Mouse (Mus musculus): ENCODE measurements at regions not wholly inside any gene's neighbourhood (a gene's known extent, or its start where the extent isn't known, plus 50 kb on each side); places are given as distances from the start of the nearest gene placed in this dataset.

GRCm38 (mm10) chr12:118488038-118488437 is 186.8 kb upstream of the Sp4 start:
- Histone ChIP-seq H3K9me3 (ENCODE audit: control insufficient read depth, low read length) (no peaks in the 10 kb centered on the region), H3K36me3 (ENCODE audit: control insufficient read depth, insufficient read depth, low read length) (no peaks in the 10 kb centered on the region), H3K4me2 (no peak overlapping the region), H3K9ac (ENCODE audit: low read depth, low read length) (no peak overlapping the region), H3K27ac (ENCODE audit: low read depth, low read length) (no peak overlapping the region), H3K4me3 (ENCODE audit: low read depth, low read length) (no peak overlapping the region), H3K4me1 (replicated peaks; ENCODE audit: control insufficient read depth, insufficient read depth, low read length) (no peaks in the 10 kb centered on the region), H3K27me3 (replicated peaks; ENCODE audit: control insufficient read depth, insufficient read depth, low read length) (no peaks in the 10 kb centered on the region)
- WGBS: 81% methylated on average over 5 of the region's 5 CpGs
- DNase-seq (ENCODE audit: low spot score) (no peak), ATAC-seq (replicated peaks; ENCODE audit: low FRiP score) (no peak)

GRCm38 (mm10) chr12:118486434-118486833 is 185.2 kb upstream of the Sp4 start:
- no peak for ATAC-seq (replicated peaks; ENCODE audit: low FRiP score)
- 82% methylated on average over 6 of the region's 6 CpGs for WGBS

GRCm38 (mm10) chr12:118481347-118481746 is 180.1 kb upstream of the Sp4 start:
- Histone ChIP-seq H3K9ac (ENCODE audit: low read depth, low read length) (no peak overlapping the region), H3K27ac (ENCODE audit: low read depth, low read length) (no peak overlapping the region), H3K4me3 (ENCODE audit: low read depth, low read length) (no peak overlapping the region), H3K9me3 (ENCODE audit: control insufficient read depth, low read length) (no peaks in the 10 kb centered on the region), H3K36me3 (ENCODE audit: control insufficient read depth, insufficient read depth, low read length) (no peaks in the 10 kb centered on the region), H3K27me3 (replicated peaks; ENCODE audit: control insufficient read depth, insufficient read depth, low read length) (no peaks in the 10 kb centered on the region), H3K4me2 (no peak overlapping the region), H3K4me1 (replicated peaks; ENCODE audit: control insufficient read depth, insufficient read depth, low read length) (no peaks in the 10 kb centered on the region)
- 59% methylated on average over 2 of the region's 2 CpGs for WGBS
- no peak for ATAC-seq (replicated peaks; ENCODE audit: low FRiP score)
- DNase-seq (ENCODE audit: low spot score): no peak

More at GRCm38 (mm10) chr12:118486434-118486833, 185.2 kb upstream of the Sp4 start:
- no peak overlapping the region for H3K4me2 ChIP-seq
- H3K36me3 ChIP-seq (ENCODE audit: control insufficient read depth, insufficient read depth, low read length): no peaks in the 10 kb centered on the region
- DNase-seq (ENCODE audit: low spot score): no peak
- H3K4me1 ChIP-seq (replicated peaks; ENCODE audit: control insufficient read depth, insufficient read depth, low read length): no peaks in the 10 kb centered on the region
- no peak overlapping the region for H3K4me3 ChIP-seq (ENCODE audit: low read depth, low read length)
- no peaks in the 10 kb centered on the region for H3K9me3 ChIP-seq (ENCODE audit: control insufficient read depth, low read length)
- no peaks in the 10 kb centered on the region for H3K27me3 ChIP-seq (replicated peaks; ENCODE audit: control insufficient read depth, insufficient read depth, low read length)
- H3K9ac ChIP-seq (ENCODE audit: low read depth, low read length): no peak overlapping the region
- H3K27ac ChIP-seq (ENCODE audit: low read depth, low read length): no peak overlapping the region

GRCm38 (mm10) chr12:118474732-118475131 is 173.5 kb upstream of the Sp4 start:
- Histone ChIP-seq H3K27me3 (replicated peaks; ENCODE audit: control insufficient read depth, insufficient read depth, low read length) (no peaks in the 10 kb centered on the region), H3K4me2 (no peak overlapping the region), H3K4me1 (replicated peaks; ENCODE audit: control insufficient read depth, insufficient read depth, low read length) (no peaks in the 10 kb centered on the region), H3K36me3 (ENCODE audit: control insufficient read depth, insufficient read depth, low read length) (no peaks in the 10 kb centered on the region), H3K27ac (ENCODE audit: low read depth, low read length) (no peak overlapping the region), H3K9me3 (ENCODE audit: control insufficient read depth, low read length) (no peaks in the 10 kb centered on the region), H3K9ac (ENCODE audit: low read depth, low read length) (no peak overlapping the region), H3K4me3 (ENCODE audit: low read depth, low read length) (no peak overlapping the region)
- DNase-seq (ENCODE audit: low spot score) (no peak), ATAC-seq (replicated peaks; ENCODE audit: low FRiP score) (no peak)
- 76% methylated on average over 3 of the region's 3 CpGs for WGBS

GRCm38 (mm10) chr12:118466837-118467236 is 165.6 kb upstream of the Sp4 start:
- ATAC-seq (replicated peaks; ENCODE audit: low FRiP score): no peak

GRCm38 (mm10) chr12:118457493-118458408 is 156.5 kb upstream of the Sp4 start:
- no peak overlapping the region for H3K4me3 ChIP-seq (ENCODE audit: low read depth, low read length)
- peak; percentile 71 for DNase-seq (ENCODE audit: low spot score)

More at GRCm38 (mm10) chr12:118466837-118467236, 165.6 kb upstream of the Sp4 start:
- no peak for DNase-seq (ENCODE audit: low spot score)
- no peak overlapping the region for H3K27ac ChIP-seq (ENCODE audit: low read depth, low read length)
- H3K27me3 ChIP-seq (replicated peaks; ENCODE audit: control insufficient read depth, insufficient read depth, low read length): no peaks in the 10 kb centered on the region
- 68% methylated on average over 3 of the region's 3 CpGs for WGBS
- no peak overlapping the region for H3K9ac ChIP-seq (ENCODE audit: low read depth, low read length)
- no peaks in the 10 kb centered on the region; the same call in 1 of the 2 replicates for H3K9me3 ChIP-seq (ENCODE audit: control insufficient read depth, low read length)
- no peak overlapping the region for H3K4me3 ChIP-seq (ENCODE audit: low read depth, low read length)
- H3K36me3 ChIP-seq (ENCODE audit: control insufficient read depth, insufficient read depth, low read length): no peaks in the 10 kb centered on the region
- no peaks in the 10 kb centered on the region for H3K4me1 ChIP-seq (replicated peaks; ENCODE audit: control insufficient read depth, insufficient read depth, low read length)
- H3K4me2 ChIP-seq: no peak overlapping the region

GRCm38 (mm10) chr12:118455609-118456008 is 154.4 kb upstream of the Sp4 start:
- DNase-seq (ENCODE audit: low spot score) (no peak), ATAC-seq (replicated peaks; ENCODE audit: low FRiP score) (no peak)
- no peak overlapping the region for H3K4me2 ChIP-seq
- WGBS: 47% methylated on average over 1 of the region's 1 CpGs
- H3K4me3 ChIP-seq (ENCODE audit: low read depth, low read length): no peak overlapping the region
- H3K36me3 ChIP-seq (ENCODE audit: control insufficient read depth, insufficient read depth, low read length): no peaks in the 10 kb centered on the region
- peaks cover 17% of the 10 kb centered on the region for H3K27me3 ChIP-seq (replicated peaks; ENCODE audit: control insufficient read depth, insufficient read depth, low read length)
- H3K9me3 ChIP-seq (ENCODE audit: control insufficient read depth, low read length): no peaks in the 10 kb centered on the region
- H3K9ac ChIP-seq (ENCODE audit: low read depth, low read length): no peak overlapping the region
- H3K4me1 ChIP-seq (replicated peaks; ENCODE audit: control insufficient read depth, insufficient read depth, low read length): no peaks in the 10 kb centered on the region
- H3K27ac ChIP-seq (ENCODE audit: low read depth, low read length): no peak overlapping the region

More at GRCm38 (mm10) chr12:118457493-118458408, 156.5 kb upstream of the Sp4 start:
- H3K9ac ChIP-seq (ENCODE audit: low read depth, low read length): no peak overlapping the region
- H3K4me1 ChIP-seq (replicated peaks; ENCODE audit: control insufficient read depth, insufficient read depth, low read length): no peaks in the 10 kb centered on the region
- H3K4me2 ChIP-seq: peak overlapping the region; percentile 57
- WGBS: 10% methylated on average over 36 of the region's 36 CpGs
- H3K27me3 ChIP-seq (replicated peaks; ENCODE audit: control insufficient read depth, insufficient read depth, low read length): peaks cover 21% of the 10 kb centered on the region
- no peaks in the 10 kb centered on the region for H3K36me3 ChIP-seq (ENCODE audit: control insufficient read depth, insufficient read depth, low read length)
- no peak overlapping the region for H3K27ac ChIP-seq (ENCODE audit: low read depth, low read length)
- peak; percentile 79 for ATAC-seq (replicated peaks; ENCODE audit: low FRiP score)
- H3K9me3 ChIP-seq (ENCODE audit: control insufficient read depth, low read length): no peaks in the 10 kb centered on the region

GRCm38 (mm10) chr12:118439626-118440025 is 138.4 kb upstream of the Sp4 start:
- WGBS: 76% methylated on average over 3 of the region's 3 CpGs
- Histone ChIP-seq H3K36me3 (ENCODE audit: control insufficient read depth, insufficient read depth, low read length) (no peaks in the 10 kb centered on the region), H3K4me1 (replicated peaks; ENCODE audit: control insufficient read depth, insufficient read depth, low read length) (no peaks in the 10 kb centered on the region), H3K9ac (ENCODE audit: low read depth, low read length) (no peak overlapping the region), H3K4me3 (ENCODE audit: low read depth, low read length) (no peak overlapping the region), H3K27me3 (replicated peaks; ENCODE audit: control insufficient read depth, insufficient read depth, low read length) (no peaks in the 10 kb centered on the region), H3K9me3 (ENCODE audit: control insufficient read depth, low read length) (no peaks in the 10 kb centered on the region), H3K4me2 (no peak overlapping the region), H3K27ac (ENCODE audit: low read depth, low read length) (no peak overlapping the region)
- ATAC-seq (replicated peaks; ENCODE audit: low FRiP score) (no peak), DNase-seq (ENCODE audit: low spot score) (no peak)

GRCm38 (mm10) chr12:118438882-118439281 is 137.6 kb upstream of the Sp4 start:
- H3K27ac ChIP-seq (ENCODE audit: low read depth, low read length): no peak overlapping the region
- H3K4me3 ChIP-seq (ENCODE audit: low read depth, low read length): no peak overlapping the region
- DNase-seq (ENCODE audit: low spot score) (no peak), ATAC-seq (replicated peaks; ENCODE audit: low FRiP score) (peak; percentile 49)
- no peaks in the 10 kb centered on the region for H3K27me3 ChIP-seq (replicated peaks; ENCODE audit: control insufficient read depth, insufficient read depth, low read length)
- 42% methylated on average over 5 of the region's 5 CpGs for WGBS
- H3K9ac ChIP-seq (ENCODE audit: low read depth, low read length): no peak overlapping the region
- no peak overlapping the region for H3K4me2 ChIP-seq
- H3K4me1 ChIP-seq (replicated peaks; ENCODE audit: control insufficient read depth, insufficient read depth, low read length): no peaks in the 10 kb centered on the region
- H3K9me3 ChIP-seq (ENCODE audit: control insufficient read depth, low read length): no peaks in the 10 kb centered on the region
- H3K36me3 ChIP-seq (ENCODE audit: control insufficient read depth, insufficient read depth, low read length): no peaks in the 10 kb centered on the region
